Mouse (Mus musculus) thymus, adult 2 months (tissue): Measurements from ENCODE around the gene Smc2.

Source experiments
- CTCF ChIP-seq: fragments of 200-500 bp; IDR thresholded peaks from 2 replicates; pipeline ENCODE4 v1.5.1; 2012; ENCODE audit warnings: mild to moderate bottlenecking, control low read depth, low read length, moderate library complexity, borderline replicate concordance; ENCODE audit not compliant: control insufficient read depth, poor library complexity, insufficient read depth; ENCODE audit errors: extremely low read depth
- POLR2A ChIP-seq: fragments of 200-500 bp; IDR thresholded peaks from 2 replicates; pipeline ENCODE4 v1.6.1; 2012; ENCODE audit warnings: mild to moderate bottlenecking, low read length, control low read depth, moderate library complexity; ENCODE audit not compliant: control insufficient read depth, poor library complexity, insufficient read depth; ENCODE audit errors: extremely low read depth

- no peak for TF ChIP-seq POLR2A
- no peak for TF ChIP-seq CTCF
Observed at GRCm38 (mm10) chr4:52519301-52519700, 80.3 kb downstream of the Smc2 start.
